Mouse (Mus musculus) kidney, postnatal 14 days (tissue): ENCODE data around the gene Srebf1.

Experiments
- DNase-seq: peaks from one replicate; pipeline ENCODE4 v3.0.0; 2022; ENCODE audit warnings: mixed read lengths

The Srebf1 gene

DNA sequence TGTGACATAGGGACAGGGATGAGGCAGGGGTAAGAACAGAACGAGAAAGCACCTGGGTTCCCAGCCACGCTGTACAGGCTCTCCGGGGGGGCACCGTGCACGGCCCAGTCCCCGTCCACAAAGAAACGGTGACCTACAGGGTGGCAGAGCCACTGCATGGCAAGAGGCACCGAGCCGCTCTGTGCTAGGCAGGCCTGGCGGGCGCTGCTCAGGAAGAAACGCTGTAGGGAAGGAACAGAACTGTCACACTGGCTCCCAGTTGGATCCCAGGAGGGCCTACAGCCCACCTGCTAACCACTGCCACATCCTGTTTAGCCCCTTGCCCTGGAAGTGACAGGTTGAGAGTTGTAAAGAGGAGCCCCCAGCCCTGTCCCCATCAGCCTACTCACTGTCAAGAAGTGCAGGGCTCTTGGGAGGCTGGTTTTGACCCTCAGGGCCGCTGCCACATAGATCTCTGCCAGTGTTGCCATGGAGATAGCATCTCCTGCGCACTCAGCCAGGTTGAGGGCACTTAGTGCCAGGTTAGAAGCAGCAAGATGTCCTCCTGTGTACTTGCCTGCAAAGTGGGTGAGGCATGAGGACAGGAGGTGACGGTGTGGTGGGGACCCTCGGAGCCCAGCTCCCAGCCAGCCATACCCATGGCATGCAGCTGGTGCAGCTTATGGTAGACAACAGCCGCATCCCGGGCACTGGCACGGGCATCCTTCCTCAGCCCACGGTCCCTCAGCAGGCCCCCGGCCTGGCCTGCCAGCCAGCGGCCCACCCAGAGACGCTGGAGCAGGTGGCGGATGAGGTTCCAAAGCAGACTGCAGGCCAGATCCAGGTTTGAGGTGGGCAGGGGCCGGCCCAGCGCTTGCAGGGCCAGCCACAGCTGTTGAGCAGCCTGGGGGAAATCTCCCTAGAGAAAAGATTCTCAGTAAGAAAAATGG lies 19.4 kb downstream of the Srebf1 start:
- no peak for DNase-seq

DNA sequence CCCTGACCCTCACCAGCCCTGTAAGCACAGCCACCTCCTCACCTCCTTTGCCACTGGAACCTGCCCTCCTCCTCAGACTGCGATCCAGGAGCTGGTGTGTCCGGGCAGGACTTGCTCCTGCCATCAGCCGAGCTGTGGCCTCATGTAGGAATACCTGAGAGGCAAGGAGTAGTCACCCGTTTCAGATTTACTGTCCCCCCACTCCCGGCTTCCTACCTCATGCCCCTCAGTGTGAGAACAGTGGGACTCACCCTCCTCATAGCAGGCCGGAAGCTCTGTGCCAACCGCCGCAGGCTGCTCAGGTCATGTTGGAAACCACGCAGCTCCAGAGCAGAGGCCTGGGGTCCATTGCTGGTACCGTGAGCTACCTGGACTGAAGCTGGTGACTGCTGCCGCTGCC lies 22.0 kb downstream of the Srebf1 start:
- no peak for DNase-seq

DNA sequence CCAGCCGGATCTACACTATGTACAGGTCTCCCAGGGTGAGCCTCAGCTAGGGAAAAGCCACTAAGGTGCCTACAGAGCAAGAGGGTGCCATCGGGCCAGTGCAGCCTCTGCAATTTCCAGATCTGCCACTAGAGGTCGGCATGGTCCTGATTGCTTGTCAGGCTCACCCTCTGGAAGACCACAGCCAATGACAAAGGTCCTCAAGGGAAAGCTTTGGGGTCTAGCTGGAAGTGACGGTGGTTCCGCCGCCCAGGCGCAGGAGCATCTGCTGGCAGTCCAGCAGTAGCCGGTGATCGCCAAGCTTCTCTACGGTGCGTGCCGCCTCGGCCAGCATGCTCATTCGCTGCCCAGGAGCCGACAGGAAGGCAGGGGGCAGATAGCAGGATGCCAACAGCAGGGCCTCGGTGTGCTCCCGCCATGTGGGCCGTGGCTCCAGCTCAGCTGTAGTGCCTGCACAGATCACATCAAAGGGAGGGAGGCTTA lies 22.6 kb downstream of the Srebf1 start:
- peak; percentile 93 for DNase-seq

DNA sequence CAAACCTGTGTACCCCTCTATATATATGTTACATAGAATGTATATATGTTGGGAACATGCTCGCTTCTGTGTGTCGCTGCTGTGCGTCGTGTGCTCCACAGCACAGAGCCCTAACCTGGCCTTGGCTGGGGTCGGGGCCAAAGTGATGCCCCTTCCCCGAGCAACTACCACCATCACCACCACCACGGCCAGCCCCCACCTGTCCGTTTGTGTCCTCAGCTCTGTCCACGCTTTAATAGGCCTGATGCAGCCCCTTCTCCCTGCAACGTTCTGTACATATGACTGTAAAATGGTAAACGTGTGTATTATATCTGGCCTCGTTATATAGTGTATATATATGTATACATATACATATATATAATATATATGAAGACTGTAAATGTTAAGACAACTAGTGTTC lies 23.7 kb downstream of the Srebf1 start:
- DNase-seq = no peak

DNA sequence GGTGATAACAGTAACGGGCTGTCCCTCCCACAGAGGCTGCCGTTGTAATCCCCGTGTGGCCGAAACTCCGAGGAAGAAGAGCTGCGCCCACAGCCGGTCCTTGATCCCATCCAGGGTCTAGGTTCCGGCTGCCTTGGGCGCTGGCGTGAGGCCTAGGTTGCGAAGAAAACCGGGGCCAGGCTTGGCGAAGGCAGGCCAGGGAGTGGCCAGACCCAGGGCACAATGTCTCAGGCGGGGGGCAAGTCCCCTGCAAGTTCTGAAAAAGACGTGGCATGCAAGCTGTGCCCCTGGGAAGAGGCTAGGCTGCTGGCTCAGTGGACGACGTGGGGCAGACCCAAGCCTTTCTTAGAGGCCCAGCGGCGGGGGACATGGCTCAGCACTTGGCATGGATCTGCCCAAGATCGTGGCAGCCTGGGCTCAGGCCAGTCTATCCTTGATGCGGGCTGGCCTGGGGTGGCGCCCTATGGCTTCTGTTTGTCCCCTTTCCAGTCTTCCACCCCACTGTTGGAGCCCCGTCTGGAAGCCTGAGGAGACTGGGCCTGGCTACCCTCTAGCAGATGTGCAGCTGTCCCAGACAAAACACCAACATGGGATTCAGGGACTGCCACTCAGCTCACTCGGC lies 24.3 kb downstream of the Srebf1 start:
- DNase-seq = no peak

DNA sequence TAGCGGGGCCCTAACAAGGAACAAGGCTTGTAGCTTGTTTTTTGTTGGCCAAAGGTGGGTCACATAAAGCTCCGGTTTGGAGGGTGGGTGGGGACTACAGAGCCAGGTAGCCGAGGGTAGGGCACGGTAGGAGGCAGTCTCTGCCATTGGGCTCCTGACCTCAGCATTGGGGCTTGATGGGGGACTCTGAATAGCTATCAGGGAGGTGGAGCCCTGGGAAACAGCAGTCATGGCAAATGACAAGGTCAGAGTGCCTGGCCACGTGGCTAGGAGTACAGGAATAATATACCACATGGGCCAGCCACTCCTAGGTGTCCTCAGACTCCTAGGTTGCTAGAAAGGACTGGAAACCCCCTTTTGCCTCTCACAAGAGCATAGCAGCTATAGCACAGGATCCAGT lies 26.0 kb downstream of the Srebf1 start:
- DNase-seq = no peak

DNA sequence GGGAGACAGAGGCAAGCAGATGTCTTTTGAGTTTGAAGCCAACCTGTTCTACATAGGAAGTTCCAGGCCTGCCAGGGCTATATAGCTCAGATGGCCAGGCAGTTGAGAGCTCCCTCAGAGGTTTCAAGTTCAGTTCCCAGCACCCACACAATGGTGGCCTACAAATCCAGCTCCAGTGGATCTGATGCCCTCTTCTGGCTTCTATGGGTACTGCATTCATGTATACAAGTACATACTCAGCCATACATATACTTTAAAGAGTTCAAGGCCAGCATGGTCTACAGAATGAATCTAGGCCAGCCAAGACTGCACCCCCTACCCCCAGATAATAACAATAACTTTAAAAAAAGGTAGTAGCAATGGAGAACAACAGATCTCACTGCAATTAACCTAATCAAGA lies 27.3 kb downstream of the Srebf1 start:
- DNase-seq = no peak

DNA sequence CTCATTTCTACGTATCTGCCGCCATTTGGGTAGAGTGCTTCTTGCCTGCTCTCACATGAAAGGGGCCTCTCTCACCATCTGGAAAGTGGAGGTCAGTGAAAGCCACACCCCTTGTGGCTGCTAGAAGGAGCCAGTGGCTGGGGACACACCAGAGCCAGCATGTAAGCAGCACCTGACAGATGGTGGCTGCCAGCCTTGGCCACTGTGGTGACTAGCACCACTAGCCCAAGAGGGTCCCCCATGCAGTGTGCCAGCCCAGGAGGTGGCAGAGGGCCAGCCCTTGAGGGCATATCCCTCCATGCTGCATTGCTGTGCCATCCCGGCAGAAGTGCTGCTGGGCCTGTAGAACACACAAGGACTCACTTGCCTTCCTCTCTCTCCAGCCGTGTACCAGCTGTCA lies 28.8 kb downstream of the Srebf1 start:
- DNase-seq = no peak

DNA sequence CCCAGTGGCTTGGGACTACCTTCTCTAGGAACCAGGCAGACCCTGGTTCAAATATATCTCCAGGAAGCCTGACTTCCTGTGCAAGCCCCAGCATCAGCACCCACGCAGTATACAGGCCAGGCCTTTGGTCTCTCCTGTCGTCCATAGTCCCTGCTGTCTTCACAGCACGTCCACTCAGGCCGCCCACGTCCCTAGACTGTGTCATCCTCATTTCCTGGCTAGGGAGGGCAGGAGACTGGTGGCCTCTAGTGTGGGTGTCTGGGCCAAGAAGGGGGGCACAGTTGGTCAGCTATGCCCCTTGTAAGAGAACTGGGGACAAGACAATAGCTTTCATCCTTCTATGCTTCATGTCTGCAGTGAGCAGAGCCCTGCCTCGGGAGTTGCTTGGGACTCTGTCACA lies 29.8 kb downstream of the Srebf1 start:
- DNase-seq = no peak

DNA sequence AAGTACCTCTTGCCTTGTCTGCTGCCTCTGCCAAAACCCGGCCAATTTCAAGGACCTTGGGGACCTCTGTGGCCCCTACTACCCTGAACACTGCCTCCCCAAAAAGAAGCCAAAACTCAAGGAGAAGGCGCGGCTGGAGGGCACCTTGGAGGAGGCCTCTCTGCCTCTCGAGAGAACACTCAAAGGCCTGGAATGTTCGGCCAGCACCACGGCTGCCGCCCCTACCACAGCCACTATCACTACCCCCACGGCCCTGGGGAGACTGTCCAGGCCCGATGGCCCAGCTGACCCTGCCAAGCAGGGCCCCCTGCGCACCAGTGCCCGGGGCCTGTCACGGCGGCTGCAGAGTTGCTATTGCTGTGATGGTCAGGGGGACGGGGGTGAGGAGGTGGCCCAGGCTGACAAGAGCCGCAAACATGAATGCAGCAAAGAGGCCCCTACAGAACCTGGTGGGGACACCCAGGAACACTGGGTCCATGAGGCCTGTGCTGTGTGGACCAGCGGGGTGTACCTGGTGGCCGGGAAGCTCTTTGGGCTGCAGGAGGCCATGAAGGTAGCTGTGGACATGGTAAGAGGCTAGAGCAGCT lies 32.2 kb downstream of the Srebf1 start:
- DNase-seq = no peak

DNA sequence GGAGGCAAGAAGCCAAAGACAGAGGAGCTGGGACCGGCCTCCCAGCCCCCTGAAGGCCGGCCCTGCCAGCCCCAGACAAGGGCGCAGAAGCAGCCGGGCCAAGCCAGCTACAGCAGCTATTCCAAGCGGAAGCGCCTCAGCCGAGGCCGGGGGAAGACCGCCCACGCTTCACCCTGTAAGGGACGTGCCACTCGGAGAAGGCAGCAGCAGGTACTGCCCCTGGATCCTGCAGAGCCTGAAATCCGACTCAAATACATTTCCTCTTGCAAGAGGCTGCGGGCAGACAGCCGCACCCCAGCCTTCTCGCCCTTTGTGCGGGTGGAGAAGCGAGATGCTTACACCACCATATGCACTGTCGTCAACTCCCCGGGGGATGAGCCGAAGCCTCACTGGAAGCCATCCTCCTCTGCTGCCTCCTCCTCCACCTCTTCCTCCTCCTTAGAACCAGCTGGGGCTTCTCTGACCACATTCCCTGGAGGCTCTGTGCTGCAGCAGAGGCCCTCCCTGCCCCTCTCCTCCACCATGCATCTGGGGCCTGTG lies 32.8 kb downstream of the Srebf1 start:
- DNase-seq = peak; percentile 54

DNA sequence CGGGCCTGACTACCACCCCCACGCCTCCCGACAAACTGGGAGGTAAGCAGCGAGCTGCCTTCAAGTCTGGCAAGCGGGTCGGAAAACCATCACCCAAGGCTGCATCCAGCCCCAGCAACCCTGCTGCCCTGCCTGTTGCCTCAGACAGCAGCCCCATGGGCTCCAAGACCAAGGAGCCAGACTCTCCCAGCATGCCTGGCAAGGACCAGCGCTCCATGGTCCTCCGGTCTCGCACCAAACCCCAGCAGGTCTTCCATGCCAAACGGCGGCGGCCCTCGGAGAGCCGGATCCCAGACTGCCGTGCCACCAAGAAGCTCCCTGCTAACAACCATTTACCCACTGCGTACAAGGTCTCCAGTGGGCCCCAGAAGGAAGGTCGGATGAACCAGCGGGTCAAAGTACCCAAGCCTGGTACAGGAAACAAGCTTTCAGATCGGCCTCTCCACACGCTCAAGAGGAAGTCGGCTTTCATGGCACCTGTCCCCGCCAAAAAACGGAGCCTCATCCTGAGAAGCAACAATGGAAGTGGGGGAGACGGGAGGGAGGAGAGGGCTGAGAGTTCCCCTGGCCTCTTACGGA lies 34.0 kb downstream of the Srebf1 start:
- no peak for DNase-seq

DNA sequence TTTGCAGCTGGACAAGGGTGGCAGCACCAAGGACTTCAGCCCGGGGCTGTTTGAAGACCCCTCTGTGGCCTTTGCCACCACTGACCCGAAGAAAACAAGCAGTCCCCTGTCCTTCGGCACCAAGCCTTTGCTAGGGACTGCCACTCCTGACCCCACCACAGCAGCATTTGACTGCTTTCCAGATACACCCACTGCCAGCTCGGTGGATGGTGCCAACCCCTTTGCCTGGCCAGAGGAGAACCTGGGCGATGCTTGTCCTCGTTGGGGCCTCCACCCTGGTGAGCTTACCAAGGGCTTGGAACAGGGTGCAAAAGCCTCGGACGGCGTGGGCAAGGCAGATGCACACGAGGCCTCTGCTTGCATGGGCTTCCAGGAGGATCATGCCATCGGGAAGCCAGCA lies 35.3 kb downstream of the Srebf1 start:
- no peak for DNase-seq

DNA sequence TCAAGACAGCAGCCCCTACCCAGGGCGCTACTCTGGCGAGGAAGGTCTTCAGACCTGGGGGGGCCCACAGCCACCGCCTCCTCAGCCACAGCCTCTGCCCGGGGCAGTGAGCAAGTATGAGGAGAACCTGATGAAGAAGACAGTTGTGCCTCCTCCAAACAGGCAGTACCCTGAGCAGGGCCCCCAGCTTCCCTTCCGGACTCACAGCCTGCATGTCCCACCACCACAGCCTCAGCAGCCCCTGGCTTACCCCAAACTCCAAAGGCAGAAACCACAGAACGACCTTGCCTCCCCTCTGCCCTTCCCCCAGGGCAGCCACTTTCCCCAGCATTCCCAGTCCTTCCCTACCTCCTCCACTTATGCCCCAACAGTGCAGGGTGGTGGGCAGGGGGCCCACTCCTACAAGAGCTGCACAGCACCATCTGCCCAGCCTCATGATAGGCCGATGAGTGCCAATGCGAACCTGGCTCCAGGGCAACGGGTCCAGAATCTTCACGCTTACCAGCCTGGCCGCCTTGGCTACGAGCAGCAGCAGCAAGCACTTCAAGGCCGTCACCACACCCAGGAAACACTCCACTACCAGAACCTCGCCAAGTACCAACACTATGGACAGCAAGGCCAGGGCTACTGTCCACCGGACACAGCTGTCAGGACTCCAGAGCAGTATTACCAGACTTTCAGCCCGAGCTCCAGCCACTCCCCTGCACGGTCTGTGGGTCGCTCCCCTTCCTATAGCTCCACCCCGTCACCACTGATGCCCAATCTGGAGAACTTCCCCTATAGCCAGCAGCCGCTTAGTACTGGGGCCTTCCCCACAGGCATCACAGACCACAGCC lies 36.8 kb downstream of the Srebf1 start:
- no peak for DNase-seq

DNA sequence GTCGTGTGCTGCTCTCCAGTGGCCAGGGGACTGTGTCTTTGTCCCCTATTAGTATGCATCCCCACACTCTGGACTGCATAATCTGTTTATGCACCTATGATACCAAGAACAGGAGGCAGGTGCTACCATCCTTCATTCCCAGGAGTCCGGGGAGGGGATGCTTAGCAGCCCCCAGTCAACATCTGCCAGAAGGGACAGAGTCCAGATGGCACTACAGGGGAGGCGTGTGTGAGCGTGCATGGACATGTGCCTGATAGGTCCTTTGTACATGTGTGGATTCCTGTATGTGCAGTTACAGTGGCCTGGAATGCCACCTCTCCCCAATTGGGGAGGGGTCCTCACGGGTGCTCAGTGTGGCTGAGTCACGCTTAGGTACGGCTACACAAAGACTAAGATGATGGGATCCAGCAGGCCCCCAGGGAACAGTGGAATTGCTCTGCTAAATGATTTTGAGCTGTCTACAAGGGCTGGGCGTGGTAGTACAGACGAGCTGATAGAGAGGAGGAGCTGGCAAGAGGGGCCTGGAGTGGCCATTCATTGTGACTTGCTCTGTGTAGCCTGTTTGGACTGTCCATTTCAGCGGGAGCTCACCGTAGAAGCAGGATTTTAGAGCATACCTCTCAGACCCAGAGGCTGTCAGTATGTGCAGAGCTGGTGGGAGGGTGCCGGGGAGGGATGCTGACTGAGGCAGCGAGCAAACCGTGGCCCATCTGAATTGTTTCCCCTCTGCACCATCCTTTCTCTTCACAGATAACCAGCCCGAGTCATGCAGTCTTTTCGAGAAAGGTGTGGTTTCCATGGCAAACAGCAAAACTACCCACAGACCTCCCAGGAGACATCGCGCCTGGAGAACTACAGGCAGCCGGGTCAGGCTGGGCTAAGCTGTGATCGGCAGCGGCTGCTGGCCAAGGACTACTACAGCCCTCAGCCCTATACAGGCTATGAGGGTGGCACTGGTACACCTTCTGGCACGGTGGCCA lies 37.7 kb downstream of the Srebf1 start:
- DNase-seq = no peak

DNA sequence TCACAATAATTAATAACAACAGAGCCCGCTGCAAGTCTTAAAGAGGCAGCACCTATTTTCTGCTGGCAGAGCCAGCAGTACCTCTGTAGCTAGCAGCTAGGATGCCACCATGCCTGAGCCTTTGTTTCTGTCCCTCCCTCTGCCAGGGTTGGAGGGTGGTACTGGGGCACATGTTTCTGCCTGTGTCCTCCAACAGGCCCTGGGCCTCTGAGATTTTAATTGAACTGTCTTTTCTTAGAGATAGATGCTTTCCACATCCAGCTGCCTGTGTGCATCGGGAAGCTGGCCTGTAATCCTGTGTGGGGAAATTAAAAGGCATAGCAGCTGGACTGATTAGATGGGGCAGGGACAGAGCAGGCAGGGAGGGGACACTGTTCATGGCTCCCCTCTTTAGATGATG lies 39.6 kb downstream of the Srebf1 start:
- DNase-seq = no peak

DNA sequence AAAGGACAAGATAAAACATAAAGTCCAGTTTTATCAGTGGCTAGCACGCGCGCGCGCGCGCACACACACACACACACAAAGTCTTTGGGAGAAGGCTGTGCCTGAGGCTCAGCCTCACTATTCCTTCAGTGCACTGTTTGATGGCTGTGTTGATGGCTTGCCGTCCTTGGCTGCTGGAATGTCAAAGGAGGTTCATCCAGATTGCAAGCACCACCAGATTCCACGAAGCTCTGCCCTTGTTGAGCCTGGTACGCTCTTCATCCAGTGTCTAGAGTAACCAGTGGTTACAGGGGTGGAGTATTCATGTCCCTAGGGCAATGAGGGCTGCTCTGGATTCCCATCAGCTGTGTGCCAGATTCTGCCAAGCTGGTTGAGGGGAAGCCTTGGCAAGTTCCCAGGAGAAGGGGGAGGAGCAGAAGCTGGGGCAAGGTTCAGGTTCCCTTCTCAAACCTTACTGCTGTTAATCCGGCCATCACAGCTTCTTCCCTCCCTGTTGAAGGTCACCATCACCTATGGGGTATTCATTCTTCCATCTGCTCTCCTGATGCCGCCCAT lies 40.2 kb downstream of the Srebf1 start:
- peak; percentile 92 for DNase-seq

DNA sequence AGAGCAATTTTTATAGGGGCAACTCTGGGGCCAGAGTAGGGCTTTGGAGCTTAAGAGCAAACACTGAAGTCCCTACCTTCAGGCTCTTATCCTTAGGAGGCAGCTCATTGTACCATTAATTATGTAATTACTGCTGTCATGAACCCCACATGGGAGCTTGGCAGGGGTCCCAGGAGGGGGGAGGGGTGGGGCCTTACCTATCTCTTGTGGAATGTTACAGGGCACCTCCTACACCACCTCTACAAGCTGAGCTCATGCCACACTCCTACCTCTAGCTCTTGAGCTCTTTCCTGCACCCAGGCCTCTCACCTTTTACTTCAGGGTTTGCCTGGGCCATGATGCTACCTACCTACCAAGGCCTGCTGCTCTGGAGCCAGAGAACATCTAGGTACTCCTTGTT lies 43.9 kb downstream of the Srebf1 start:
- DNase-seq = peak; percentile 70

DNA sequence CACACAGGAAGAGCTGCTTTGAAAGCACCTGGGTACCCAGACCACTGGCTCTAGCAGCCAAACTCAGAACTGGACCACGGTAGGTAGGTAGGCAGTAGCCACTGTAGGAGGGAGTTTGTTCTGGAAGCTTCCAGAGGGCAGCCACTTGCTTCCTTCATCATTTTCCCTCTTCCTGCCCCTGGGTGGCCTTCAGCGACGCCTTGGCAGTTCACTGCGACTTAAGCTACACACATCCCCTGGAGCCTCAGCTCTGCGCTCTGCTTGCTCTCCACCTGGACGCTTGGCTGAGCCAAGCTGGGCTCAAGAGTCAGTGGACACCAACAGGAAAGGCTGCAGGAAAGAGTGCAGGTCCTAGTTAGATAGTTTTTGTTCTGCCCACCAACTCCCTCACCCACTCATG lies 44.4 kb downstream of the Srebf1 start:
- DNase-seq = no peak

DNA sequence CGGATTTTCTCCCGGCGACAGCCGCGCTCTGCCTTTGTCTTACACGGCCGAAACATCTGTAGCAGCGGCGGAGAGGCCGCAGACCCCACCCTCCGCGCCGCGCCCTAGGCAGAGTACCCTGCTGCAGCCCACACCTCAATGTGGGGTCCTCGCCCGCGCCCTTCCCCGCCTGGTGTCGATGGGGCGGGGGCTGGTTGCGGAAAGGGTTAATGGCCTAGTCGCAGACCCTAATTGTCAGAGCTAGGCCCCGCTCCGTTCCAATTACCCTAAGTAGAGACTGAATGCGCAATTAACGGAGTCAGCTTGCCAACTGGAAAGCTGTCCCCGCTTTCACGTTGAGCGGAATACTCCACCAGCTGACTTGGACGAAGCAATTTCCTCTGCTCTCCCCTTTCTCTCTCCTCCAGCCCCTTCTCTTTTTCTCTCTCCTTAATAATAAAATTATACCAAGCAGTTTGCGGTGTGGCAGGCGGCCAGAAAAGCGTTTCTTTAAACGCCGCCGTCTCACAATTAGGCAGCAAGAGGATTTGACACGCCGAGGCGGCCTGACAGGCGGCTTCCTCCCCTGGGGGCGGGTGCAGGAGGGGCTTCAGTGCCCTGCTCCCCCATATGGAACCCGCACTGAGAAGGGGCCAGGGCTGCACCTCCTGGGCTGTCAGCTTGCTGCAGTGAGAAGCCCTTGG lies 45.3 kb downstream of the Srebf1 start:
- DNase-seq = peak; percentile 77
